Mouse (Mus musculus) kidney, postnatal 10 days (tissue): ENCODE data around the gene Slc25a53.
"Not testable (repeated sequence)": the region's sequence is repeated elsewhere in the genome, so short reads cannot be mapped to it uniquely, and the experiment has no call there.

Experiments
- DNase-seq: peaks from one replicate; pipeline ENCODE4 v3.0.0; 2021; ENCODE audit warnings: mixed read lengths

The Slc25a53 gene

DNA sequence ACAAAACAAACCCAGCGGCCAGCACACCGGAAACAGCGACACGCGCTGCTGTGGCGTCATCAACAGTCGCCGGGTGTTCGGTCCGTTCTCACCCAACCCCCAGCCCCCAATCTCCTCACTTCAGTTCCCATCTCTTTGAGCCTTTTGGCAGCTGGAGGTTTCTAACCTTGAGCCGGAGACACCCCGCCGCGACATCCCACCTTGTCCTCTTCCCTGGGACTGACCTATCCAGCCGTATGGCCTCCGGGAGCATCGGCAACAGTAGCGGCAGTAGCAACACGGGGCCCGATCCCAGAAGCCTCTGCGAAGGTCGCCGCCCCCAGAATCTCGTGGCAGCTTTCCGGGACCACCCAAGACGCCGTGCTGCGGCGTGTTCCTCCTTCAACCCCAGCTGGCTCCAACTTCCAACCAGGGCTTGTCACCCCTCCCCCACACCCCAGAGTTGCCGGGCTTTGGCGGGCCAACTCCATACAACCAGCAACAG is at the start of gene Slc25a53:
Gene Slc25a53, minus strand, starts transcription at position 303 of the 484 bp plus-strand sequence.
- peak; percentile 92 for DNase-seq

GRCm38 (mm10) chrX:137063202-137063601 is 25.1 kb upstream of the Slc25a53 start:
- DNase-seq, result no peak

GRCm38 (mm10) chrX:137049425-137050225 is 11.5 kb upstream of the Slc25a53 start, which contains the start of gene Fam199x:
Gene Fam199x (plus strand): TSS chrX:137049594.
- DNase-seq, result peak; percentile 87

DNA sequence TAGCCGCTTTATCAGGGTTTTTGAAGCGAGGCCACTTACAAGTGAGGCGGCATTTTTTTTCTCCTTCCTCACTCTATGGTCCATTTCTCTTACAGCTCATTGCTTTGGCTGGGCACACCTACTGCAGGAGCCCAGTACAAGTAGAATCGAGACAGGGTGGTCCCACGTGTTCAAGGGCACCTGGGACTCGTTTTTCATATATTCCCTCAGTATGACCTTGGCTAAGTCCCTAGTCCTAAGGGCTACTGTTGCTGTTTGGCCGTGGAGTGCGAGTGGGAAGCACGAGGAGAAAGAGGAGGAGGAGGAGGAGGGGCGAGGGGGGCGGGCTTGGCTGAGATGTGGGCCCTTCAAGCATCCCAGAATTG is 10.9 kb upstream of the Slc25a53 start:
- DNase-seq, result no peak

DNA sequence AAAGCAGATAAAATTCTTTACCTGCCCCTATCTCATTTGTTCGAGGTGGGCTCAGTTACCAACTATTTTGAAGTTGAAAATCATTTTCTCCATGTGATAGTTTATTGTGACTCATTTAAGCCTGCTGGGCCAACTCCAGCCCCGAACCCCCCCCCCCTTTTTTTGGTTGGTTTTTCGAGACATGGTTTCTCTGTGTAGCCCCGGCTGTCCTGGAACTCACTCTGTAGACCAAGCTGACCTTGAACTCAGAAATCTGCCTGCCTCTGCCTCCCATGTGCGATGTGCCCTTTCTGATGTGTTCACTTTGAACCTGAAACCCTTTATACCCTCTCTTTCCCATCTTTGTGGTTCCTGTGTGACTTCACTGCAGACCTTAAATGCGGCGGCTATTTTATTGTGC is 400 bp upstream of the Slc25a53 start:
- no peak for DNase-seq

DNA sequence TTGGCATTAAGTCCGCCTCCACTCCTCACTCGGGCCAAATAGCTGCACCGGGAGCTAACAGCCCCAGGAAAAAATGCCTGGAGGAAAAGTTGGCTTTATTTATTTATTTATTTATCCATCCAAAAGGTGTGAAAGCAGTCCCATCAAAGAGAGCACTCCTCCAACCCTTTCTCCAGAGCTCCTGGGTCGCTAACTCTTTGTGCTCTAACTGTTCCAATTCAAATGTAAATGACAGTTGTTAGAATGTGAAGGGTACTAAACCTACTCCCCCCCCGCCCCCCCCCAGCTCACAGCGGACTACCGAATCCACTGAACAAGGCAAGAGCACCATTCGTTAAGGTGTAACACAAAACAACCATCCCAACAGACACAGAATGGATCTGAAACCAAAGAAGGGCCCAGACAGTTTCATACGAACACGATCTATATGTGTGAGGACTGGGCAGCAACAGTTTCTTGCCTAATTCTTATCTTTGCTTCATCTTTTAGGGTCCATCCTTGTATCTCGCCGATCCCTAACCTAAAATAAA is 567 bp downstream of the Slc25a53 start:
- DNase-seq, result no peak

GRCm38 (mm10) chrX:137034322-137034721 is 3.8 kb downstream of the Slc25a53 start:
- DNase-seq, result no peak

GRCm38 (mm10) chrX:137031726-137032125 is 6.4 kb downstream of the Slc25a53 start:
- DNase-seq, result no peak

GRCm38 (mm10) chrX:137030916-137031315 is 7.2 kb downstream of the Slc25a53 start:
- DNase-seq, result no peak

- DNase-seq, result peak; percentile 79
Observed at GRCm38 (mm10) chrX:137019310-137019709, 18.8 kb downstream of the Slc25a53 start.

DNA sequence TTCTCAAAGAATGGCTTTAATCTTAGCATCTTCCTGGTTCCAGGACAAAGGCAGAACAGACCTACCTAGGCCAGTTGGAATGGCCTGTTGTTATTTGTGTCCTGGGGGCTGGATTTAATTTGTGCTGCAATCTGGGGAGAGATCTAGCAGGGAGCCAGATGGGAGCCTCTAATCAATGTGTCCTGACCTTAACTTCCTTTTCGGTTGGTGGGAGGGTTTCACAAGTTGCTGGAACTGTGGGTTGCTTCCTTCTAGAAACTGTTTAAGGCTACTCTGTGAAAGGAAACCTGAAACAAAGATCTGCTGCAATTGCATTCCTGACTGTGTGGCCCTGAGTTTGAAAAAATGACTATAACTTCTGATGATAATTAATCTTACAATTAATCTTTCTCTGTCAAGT is 20.4 kb downstream of the Slc25a53 start:
- DNase-seq, result no peak

- DNase-seq, result peak; percentile 69
Observed at GRCm38 (mm10) chrX:137015099-137015709, 22.9 kb downstream of the Slc25a53 start.

- DNase-seq, result no peak
Observed at GRCm38 (mm10) chrX:136996256-136996655, 41.8 kb downstream of the Slc25a53 start.

- no peak for DNase-seq
Observed at GRCm38 (mm10) chrX:136993641-136994040, 44.5 kb downstream of the Slc25a53 start.

GRCm38 (mm10) chrX:136992978-136993547 is 45.0 kb downstream of the Slc25a53 start, which contains the start of gene Zcchc18:
Gene Zcchc18 (plus strand): TSS chrX:136993155.
- peak; percentile 66 for DNase-seq

GRCm38 (mm10) chrX:136992191-136992965 is 45.7 kb downstream of the Slc25a53 start:
- no peak for DNase-seq

DNA sequence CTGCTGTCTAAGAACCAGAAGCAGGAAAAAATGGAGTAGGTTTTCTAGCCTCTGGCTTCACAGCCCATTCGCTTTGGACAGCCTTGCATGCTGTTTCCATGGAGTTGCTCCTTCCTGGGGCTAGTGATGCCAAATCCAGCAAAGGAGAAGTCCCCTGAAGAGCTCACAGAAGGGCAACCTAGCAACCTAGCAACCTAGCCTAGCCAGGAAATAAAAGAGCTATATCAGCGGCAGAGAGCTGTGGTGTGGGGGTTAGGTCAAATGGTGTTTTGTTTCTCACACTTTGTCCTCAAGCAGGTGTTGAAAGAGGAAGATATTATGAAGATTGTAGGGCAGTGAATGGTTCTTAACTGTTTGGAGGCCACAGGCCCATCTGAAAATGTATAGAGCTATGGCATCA is 46.8 kb downstream of the Slc25a53 start:
- no peak for DNase-seq

DNA sequence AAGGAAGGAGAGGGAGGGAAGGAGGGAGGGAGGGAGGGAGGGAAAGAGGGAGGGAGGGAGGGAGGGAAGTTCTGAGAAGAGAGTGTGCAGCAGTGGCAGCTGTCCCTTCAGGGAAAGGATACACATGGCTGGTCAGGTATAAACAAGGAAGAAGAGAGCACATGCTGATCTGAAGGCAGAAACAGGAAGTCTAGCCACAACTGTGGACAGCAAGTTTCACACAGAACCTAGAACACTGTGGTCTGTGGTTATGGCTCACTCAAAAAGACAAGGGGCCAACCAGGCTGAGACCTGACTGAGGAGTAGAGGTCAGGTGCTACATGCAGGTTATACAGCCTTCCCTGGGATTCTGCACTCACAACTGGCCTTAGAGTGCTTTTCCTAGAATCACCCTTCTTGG is 52.1 kb downstream of the Slc25a53 start:
- no peak for DNase-seq

DNA sequence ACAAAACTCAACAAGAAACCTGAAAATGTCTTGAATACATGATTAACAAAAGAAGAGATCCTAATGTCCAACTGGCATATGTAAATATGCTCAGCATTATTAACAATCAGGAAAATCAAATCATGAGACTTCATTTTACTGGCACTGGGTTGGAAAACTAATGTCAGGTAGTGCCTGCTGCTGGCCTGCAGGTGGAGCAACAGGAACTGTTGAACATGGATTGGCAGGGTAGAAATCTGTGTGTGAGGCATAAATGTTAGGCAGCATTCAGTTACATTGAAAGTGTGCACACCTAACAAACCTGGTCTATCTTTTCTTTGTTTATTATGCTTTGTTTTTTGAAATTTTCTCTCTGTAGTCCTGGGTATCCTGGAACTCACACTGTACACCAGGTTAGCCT is 59.5 kb downstream of the Slc25a53 start:
- DNase-seq, result no peak

GRCm38 (mm10) chrX:136976424-136977084 is 61.5 kb downstream of the Slc25a53 start, which contains the start of the genes Tmsb15l and Tmsb15b1:
Gene Tmsb15l (minus strand): TSS chrX:136976869.
Gene Tmsb15b1 (minus strand): TSS chrX:136976874.
- DNase-seq, result peak; percentile 81

DNA sequence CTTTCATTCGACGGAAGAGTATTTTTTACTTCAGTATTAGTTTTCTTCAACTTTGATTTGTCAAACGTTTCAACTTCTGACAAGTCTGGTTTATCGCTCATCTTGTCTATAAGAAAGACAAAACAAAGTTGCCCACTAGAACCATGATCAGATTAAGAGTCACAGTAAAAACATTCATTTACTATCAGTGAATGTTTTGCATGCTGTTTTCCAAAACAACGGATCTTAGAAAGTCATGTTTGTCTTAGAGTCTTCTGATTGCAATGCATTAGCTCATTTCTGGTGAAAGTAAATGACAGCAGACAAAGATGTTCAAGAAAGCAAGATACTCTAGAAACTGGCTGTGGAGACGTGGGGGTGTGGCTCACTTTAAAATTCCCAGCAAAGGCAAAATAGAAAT is 62.7 kb downstream of the Slc25a53 start, which contains the start of gene Tmsb15b2:
Gene Tmsb15b2, minus strand, starts transcription at position 101 of the 400 bp plus-strand sequence.
- DNase-seq, result not testable (repeated sequence)

- DNase-seq, result peak; percentile 23
Observed at GRCm38 (mm10) chrX:136959688-136960087, 78.4 kb downstream of the Slc25a53 start.
